Mouse (Mus musculus): ENCODE data around the gene Epha8.

DNA sequence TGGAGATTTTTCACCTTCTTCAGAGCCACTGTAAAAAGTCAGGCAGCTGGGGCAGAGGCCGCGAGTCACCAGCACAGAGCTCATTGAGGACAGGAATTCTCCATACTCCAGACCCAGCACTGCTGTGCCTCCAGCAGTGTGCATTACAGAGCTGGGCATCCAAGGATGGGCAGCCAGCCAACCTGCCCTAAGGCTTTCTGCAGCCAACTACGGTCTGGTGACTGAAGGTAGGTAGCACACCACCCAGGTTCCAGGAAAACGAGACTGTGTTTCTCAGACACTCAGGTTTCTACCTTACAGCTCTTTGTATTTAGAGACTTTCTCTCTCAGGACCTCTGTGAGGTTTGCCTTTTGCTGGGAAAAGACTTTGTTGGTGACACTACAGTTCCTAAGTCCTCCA lies 24.3 kb upstream of the Epha8 start:
- no peak for TF ChIP-seq POLR2A (IDR thresholded peaks at IDR 0.05; ENCODE audit: insufficient read depth, low read depth, low read length)
- TF ChIP-seq CTCF (IDR thresholded peaks at IDR 0.05) = no peak
- no peak for TF ChIP-seq EP300 (IDR thresholded peaks at IDR 0.05; ENCODE audit: insufficient read depth, low read depth, low read length)

Data from heart, adult 2 months (tissue).